Mouse (Mus musculus): ENCODE measurements around the gene Hoxa3. TPM values are rescaled to one million over a fixed set of nuclear protein-coding genes. Genes with fewer than 3 reads are reported as not detected.

The Hoxa3 gene
- polyA plus RNA-seq, 1 experiment from 2014 or later = 0.91 TPM

GRCm38 (mm10) chr6:52232568-52232965 lies 19.4 kb upstream of the Hoxa3 start:
- H3K4me1 ChIP-seq (ENCODE audit: control insufficient read depth, insufficient read depth, low read length) = no peaks in the 10 kb centered on the region
- no peak overlapping the region for H3K27ac ChIP-seq (replicated peaks; ENCODE audit: low read depth, low read length)
- H3K4me2 ChIP-seq (ENCODE audit: low read depth, low read length) = no peak overlapping the region
- peaks cover 90% of the 10 kb centered on the region for H3K27me3 ChIP-seq (ENCODE audit: control insufficient read depth, insufficient read depth, low read length)
- peak; percentile 64 for DNase-seq (ENCODE audit: low spot score)
- H3K9ac ChIP-seq (replicated peaks; ENCODE audit: low read length) = no peak overlapping the region
- no peak overlapping the region for H3K4me3 ChIP-seq (ENCODE audit: low read depth, low read length)
- 1% methylated on average over 18 of the region's 18 CpGs for WGBS
- H3K36me3 ChIP-seq (replicated peaks; ENCODE audit: control insufficient read depth, insufficient read depth, low read depth, low read length) = no peaks in the 10 kb centered on the region
- no peak for ATAC-seq (replicated peaks; ENCODE audit: insufficient number of reproducible peaks, low FRiP score, low TSS enrichment, low read depth)
- no peaks in the 10 kb centered on the region for H3K9me3 ChIP-seq (replicated peaks; ENCODE audit: control insufficient read depth, low read length)

- Histone ChIP-seq H3K4me1 (ENCODE audit: control insufficient read depth, insufficient read depth, low read length) (no peaks in the 10 kb centered on the region), H3K27ac (replicated peaks; ENCODE audit: low read depth, low read length) (no peak overlapping the region), H3K4me3 (ENCODE audit: low read depth, low read length) (no peak overlapping the region), H3K27me3 (ENCODE audit: control insufficient read depth, insufficient read depth, low read length) (peaks cover 90% of the 10 kb centered on the region), H3K9me3 (replicated peaks; ENCODE audit: control insufficient read depth, low read length) (no peaks in the 10 kb centered on the region), H3K4me2 (ENCODE audit: low read depth, low read length) (no peak overlapping the region), H3K36me3 (replicated peaks; ENCODE audit: control insufficient read depth, insufficient read depth, low read depth, low read length) (no peaks in the 10 kb centered on the region), H3K9ac (replicated peaks; ENCODE audit: low read length) (no peak overlapping the region)
- DNase-seq (ENCODE audit: low spot score) (no peak), ATAC-seq (replicated peaks; ENCODE audit: insufficient number of reproducible peaks, low FRiP score, low TSS enrichment, low read depth) (no peak)
- WGBS = under 1% methylated on average over 18 of the region's 18 CpGs
Observed at GRCm38 (mm10) chr6:52231885-52232567, 18.9 kb upstream of the Hoxa3 start.

GRCm38 (mm10) chr6:52230516-52231165 lies 17.5 kb upstream of the Hoxa3 start, which contains the start of gene Hoxa9:
Gene Hoxa9 (minus strand): TSS chr6:52231089.
- H3K4me1 ChIP-seq (ENCODE audit: control insufficient read depth, insufficient read depth, low read length) = no peaks in the 10 kb centered on the region
- H3K27ac ChIP-seq (replicated peaks; ENCODE audit: low read depth, low read length) = no peak within 1 kb of the TSS
- 0 out of 2 replicates have a peak, but pooled peaks have one; percentile 41 for ATAC-seq (replicated peaks; ENCODE audit: insufficient number of reproducible peaks, low FRiP score, low TSS enrichment, low read depth)
- no peak within 1 kb of the TSS for H3K4me2 ChIP-seq (ENCODE audit: low read depth, low read length)
- H3K36me3 ChIP-seq (replicated peaks; ENCODE audit: control insufficient read depth, insufficient read depth, low read depth, low read length) = no peaks in the 10 kb centered on the region
- DNase-seq (ENCODE audit: low spot score) = no peak
- WGBS = 1% methylated on average over 24 of the region's 36 CpGs
- H3K27me3 ChIP-seq (ENCODE audit: control insufficient read depth, insufficient read depth, low read length) = peaks cover 88% of the 10 kb centered on the region
- H3K9me3 ChIP-seq (replicated peaks; ENCODE audit: control insufficient read depth, low read length) = no peaks in the 10 kb centered on the region
- H3K4me3 ChIP-seq (ENCODE audit: low read depth, low read length) = no peak within 1 kb of the TSS
- H3K9ac ChIP-seq (replicated peaks; ENCODE audit: low read length) = no peak within 1 kb of the TSS

- Histone ChIP-seq H3K36me3 (replicated peaks; ENCODE audit: control insufficient read depth, insufficient read depth, low read depth, low read length) (no peaks in the 10 kb centered on the region), H3K9ac (replicated peaks; ENCODE audit: low read length) (no peak overlapping the region), H3K4me2 (ENCODE audit: low read depth, low read length) (no peak overlapping the region), H3K4me3 (ENCODE audit: low read depth, low read length) (no peak overlapping the region), H3K9me3 (replicated peaks; ENCODE audit: control insufficient read depth, low read length) (no peaks in the 10 kb centered on the region), H3K27ac (replicated peaks; ENCODE audit: low read depth, low read length) (no peak overlapping the region), H3K27me3 (ENCODE audit: control insufficient read depth, insufficient read depth, low read length) (peaks cover 88% of the 10 kb centered on the region), H3K4me1 (ENCODE audit: control insufficient read depth, insufficient read depth, low read length) (no peaks in the 10 kb centered on the region)
- DNase-seq (ENCODE audit: low spot score) (no peak), ATAC-seq (replicated peaks; ENCODE audit: insufficient number of reproducible peaks, low FRiP score, low TSS enrichment, low read depth) (no peak; the same call in 1 of the 2 replicates)
- WGBS = 2% methylated on average over 43 of the region's 44 CpGs
Observed at GRCm38 (mm10) chr6:52229558-52230416, 16.7 kb upstream of the Hoxa3 start.

- 1% methylated on average over 38 of the region's 38 CpGs for WGBS
- H3K4me2 ChIP-seq (ENCODE audit: low read depth, low read length) = no peak overlapping the region
- peaks cover 87% of the 10 kb centered on the region for H3K27me3 ChIP-seq (ENCODE audit: control insufficient read depth, insufficient read depth, low read length)
- H3K36me3 ChIP-seq (replicated peaks; ENCODE audit: control insufficient read depth, insufficient read depth, low read depth, low read length) = no peaks in the 10 kb centered on the region
- H3K4me1 ChIP-seq (ENCODE audit: control insufficient read depth, insufficient read depth, low read length) = no peaks in the 10 kb centered on the region
- ATAC-seq (replicated peaks; ENCODE audit: insufficient number of reproducible peaks, low FRiP score, low TSS enrichment, low read depth) = no peak
- H3K4me3 ChIP-seq (ENCODE audit: low read depth, low read length) = no peak overlapping the region
- no peak overlapping the region for H3K27ac ChIP-seq (replicated peaks; ENCODE audit: low read depth, low read length)
- no peak overlapping the region for H3K9ac ChIP-seq (replicated peaks; ENCODE audit: low read length)
- DNase-seq (ENCODE audit: low spot score) = no peak
- no peaks in the 10 kb centered on the region for H3K9me3 ChIP-seq (replicated peaks; ENCODE audit: control insufficient read depth, low read length)
Observed at GRCm38 (mm10) chr6:52228475-52229465, 15.6 kb upstream of the Hoxa3 start.

- no peak overlapping the region for H3K9ac ChIP-seq (replicated peaks; ENCODE audit: low read length)
- H3K36me3 ChIP-seq (replicated peaks; ENCODE audit: control insufficient read depth, insufficient read depth, low read depth, low read length) = no peaks in the 10 kb centered on the region
- DNase-seq (ENCODE audit: low spot score) = no peak
- ATAC-seq (replicated peaks; ENCODE audit: insufficient number of reproducible peaks, low FRiP score, low TSS enrichment, low read depth) = no peak
- H3K27ac ChIP-seq (replicated peaks; ENCODE audit: low read depth, low read length) = no peak overlapping the region
- H3K4me1 ChIP-seq (ENCODE audit: control insufficient read depth, insufficient read depth, low read length) = no peaks in the 10 kb centered on the region
- peaks cover 82% of the 10 kb centered on the region for H3K27me3 ChIP-seq (ENCODE audit: control insufficient read depth, insufficient read depth, low read length)
- no peak overlapping the region for H3K4me3 ChIP-seq (ENCODE audit: low read depth, low read length)
- 2% methylated on average over 11 of the region's 11 CpGs for WGBS
- no peaks in the 10 kb centered on the region for H3K9me3 ChIP-seq (replicated peaks; ENCODE audit: control insufficient read depth, low read length)
- H3K4me2 ChIP-seq (ENCODE audit: low read depth, low read length) = no peak overlapping the region
Observed at GRCm38 (mm10) chr6:52227470-52228222, 14.5 kb upstream of the Hoxa3 start.

Measured in embryonic facial prominence, embryonic 11.5 days (tissue).